Mouse (Mus musculus) G1E (cell line): ENCODE results near the gene Sema6b.
"Not testable (repeated sequence)": the region's sequence is repeated elsewhere in the genome, so short reads cannot be mapped to it uniquely, and the experiment has no call there.

Experiments used
- CTCF ChIP-seq: IDR thresholded peaks from 2 replicates; pipeline ENCODE4 v1.5.1; 2012; ENCODE audit warnings: low read depth, low read length, inconsistent platforms, mixed read lengths
- GATA1 ChIP-seq: IDR thresholded peaks from 2 replicates; pipeline ENCODE4 v1.6.1; 2012; ENCODE audit warnings: borderline replicate concordance, low read length, inconsistent platforms, mixed read lengths

DNA sequence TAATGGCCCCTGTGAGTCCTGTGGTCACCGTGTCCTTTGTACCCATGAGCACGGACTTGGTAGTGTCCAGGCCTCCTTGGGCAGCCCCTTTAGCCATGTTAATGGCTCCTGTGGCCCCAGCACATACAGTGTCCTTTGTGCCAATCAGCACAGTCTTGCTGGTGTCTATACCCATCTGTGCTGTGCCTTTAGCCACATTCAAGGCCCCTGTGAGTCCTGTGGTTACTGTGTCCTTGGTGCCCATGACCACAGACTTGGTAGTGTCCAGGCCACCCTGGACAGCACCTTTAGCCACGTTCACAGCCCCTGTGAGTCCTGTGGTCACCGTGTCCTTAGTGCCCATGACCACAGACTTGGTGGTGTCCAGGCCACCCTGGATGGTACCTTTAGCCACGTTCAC, 35.3 kb downstream of the Sema6b start:
- TF ChIP-seq CTCF, GATA1: not testable (repeated sequence)
